Mouse (Mus musculus) mouse embryonic stem cell (cell line): Measurements from ENCODE around the gene B3galt6.

ENCODE experiments used
- in situ Hi-C, 2 experiments: fragments of 300-500 bp; cut with MboI; formaldehyde crosslinking; loops; 1 replicate in 1 of 2; 3 replicates in 1 of 2; pipeline ENCODE4 v1.14.3; 2019 to 2020; ENCODE audit warnings: low sequenced_read_pairs in 2 of 2, low pct_unique_long_range_greater_than_20kb in 1 of 2, mixed read lengths in 1 of 2; ENCODE audit not compliant: unreplicated experiment in 1 of 2

B3galt6 gene

DNA sequence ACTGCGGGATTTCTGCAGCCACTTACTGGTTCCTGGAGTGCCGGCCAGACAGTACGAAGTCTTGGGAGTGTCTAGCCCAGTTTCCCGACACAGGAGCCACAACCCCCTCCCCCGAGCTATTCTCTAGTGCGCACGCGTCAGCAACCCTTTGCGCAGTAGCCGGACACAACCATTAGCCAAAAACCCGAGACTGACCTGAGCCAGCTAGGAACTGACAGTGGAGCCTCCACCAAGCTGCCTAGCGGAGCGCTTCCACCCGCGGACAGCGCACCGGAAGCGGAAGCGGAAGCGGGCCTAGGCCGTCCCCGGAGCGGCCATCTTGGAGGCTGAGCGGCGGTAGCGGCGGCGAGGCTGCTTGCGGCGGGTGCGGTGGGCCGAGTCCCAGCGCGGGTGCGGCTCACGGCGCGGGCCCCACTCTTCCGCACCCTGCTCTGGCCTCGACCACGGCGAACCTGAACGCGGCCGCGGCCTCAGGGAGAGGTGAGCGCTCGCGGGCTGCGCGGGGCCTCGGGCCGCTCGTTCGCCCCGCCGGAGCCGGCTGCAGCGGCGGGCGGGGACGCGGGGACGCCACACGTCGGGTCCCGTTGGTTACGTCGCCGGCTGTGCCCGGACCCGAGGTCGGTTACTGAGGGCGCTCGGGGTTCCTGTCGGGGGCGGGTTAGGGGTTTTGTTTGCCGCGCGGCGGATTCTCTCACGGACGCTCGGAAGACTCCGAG, 48.8 kb downstream of the B3galt6 start, which contains the start of gene Ube2j2:
Ube2j2 (plus strand) TSS at position 298 of the 716 bp plus-strand sequence.
- in situ Hi-C loops: loop anchor here in 1 of 2 experiments (5.0 kb wide), 1 partner anchor 36 kb away; no protein-coding TSS in a partner anchor

DNA sequence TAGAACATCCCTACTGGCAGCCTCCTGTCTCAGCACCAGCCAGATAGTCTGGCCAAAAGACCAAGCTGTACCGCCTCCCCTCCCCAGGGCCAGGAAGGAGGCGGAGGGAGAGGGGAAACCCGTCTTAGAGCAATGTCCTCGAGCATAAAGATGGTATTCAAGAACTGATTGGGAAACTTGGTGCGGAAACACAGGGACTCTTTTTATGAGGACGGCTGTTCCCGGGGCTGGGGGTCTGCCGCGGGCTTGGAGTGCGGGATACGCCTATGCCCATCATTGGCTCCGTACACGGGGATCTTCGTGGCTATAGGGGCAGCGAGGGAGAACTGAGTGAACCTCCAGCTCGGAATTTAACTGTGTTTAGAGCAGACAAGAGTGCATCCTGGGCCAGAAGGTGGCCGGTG, 49.4 kb downstream of the B3galt6 start:
- in situ Hi-C loops: loop anchor here in 1 of 2 experiments (5.0 kb wide), 1 partner anchor 36 kb away; no protein-coding TSS in a partner anchor
